Mouse (Mus musculus) liver, embryonic 12.5 days (tissue): ENCODE results near the gene 9430015G10Rik. TPM values are rescaled to one million over a fixed set of nuclear protein-coding genes. Genes with fewer than 3 reads are reported as not detected.
A peak's percentile ranks its signal among the peaks of the same experiment; 100 is the strongest.

Experiments
- ATAC-seq: fragments of 200-750 bp; cut with Nextera tagmentation; 2 replicates; pipeline ENCODE4 v1.8.0; 2017; ENCODE audit warnings: moderate number of reproducible peaks, mild to moderate bottlenecking, moderate library complexity
- H3K27ac ChIP-seq: fragments of 300-500 bp; sonication (generic); 2 replicates; pipeline ENCODE4 v1.5.1; 2016; ENCODE audit warnings: mild to moderate bottlenecking
- H3K27me3 ChIP-seq: fragments of 300-500 bp; sonication (generic); replicated peaks from 2 replicates; pipeline ENCODE4 v1.6.1; 2016; ENCODE audit warnings: mild to moderate bottlenecking, moderate library complexity
- H3K36me3 ChIP-seq: fragments of 300-500 bp; sonication (generic); 2 replicates; pipeline ENCODE4 v1.6.1; 2016; ENCODE audit warnings: mild to moderate bottlenecking, moderate library complexity
- H3K4me1 ChIP-seq: fragments of 300-500 bp; sonication (generic); 2 replicates; pipeline ENCODE4 v1.6.1; 2016
- H3K4me2 ChIP-seq: fragments of 300-500 bp; sonication (generic); 2 replicates; pipeline ENCODE4 v1.6.1; 2016; ENCODE audit warnings: mild to moderate bottlenecking, moderate library complexity
- H3K4me3 ChIP-seq: fragments of 300-500 bp; sonication (generic); 2 replicates; pipeline ENCODE4 v1.5.1; 2016; ENCODE audit warnings: mild to moderate bottlenecking, moderate library complexity
- H3K9ac ChIP-seq: fragments of 300-500 bp; sonication (generic); 2 replicates; pipeline ENCODE4 v1.6.1; 2016; ENCODE audit warnings: mild to moderate bottlenecking, moderate library complexity
- H3K9me3 ChIP-seq: fragments of 300-500 bp; sonication (generic); replicated peaks from 2 replicates; pipeline ENCODE4 v1.6.1; 2016; ENCODE audit warnings: mild to moderate bottlenecking, moderate library complexity
- WGBS: fragments of 180-500 bp; shearing (Covaris S2); methylation state at CpG from one replicate; pipeline ENCODE4 v1.1.7; 2016; ENCODE audit not compliant: insufficient replicate concordance; 5-methylcytosine and 5-hydroxymethylcytosine counted together
- polyA plus RNA-seq: library from polyadenylated mRNA; unstranded; fragments of >200 nt; fragmentation: Nextera tagmentation; extraction: Ambion mirVana; gene quantifications from 2 replicates; pipeline ENCODE4 v1.2.1, GENCODE M21; 2016

9430015G10Rik gene
- polyA plus RNA-seq, 1 experiment from 2014 or later, result 19.6 TPM

DNA sequence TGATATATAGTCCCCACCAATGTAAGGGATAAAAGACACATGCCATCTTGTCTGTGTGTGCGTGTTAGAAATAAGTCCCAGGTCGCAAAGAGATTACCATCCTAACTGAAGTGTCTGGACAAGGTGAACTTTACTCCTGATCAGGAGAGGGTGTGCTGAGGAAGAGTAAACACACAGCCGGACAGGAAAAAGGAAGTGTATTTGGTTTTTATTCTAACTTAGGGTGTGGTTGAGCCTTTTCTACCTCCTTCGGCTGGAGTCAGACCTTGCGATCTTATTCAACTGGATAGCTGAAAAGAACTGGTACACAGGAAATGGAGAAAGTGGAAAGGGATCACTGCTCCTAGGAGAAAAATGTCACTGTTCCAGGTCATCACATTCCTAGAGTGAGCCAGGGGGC is 9.3 kb upstream of the 9430015G10Rik start:
- H3K27me3 ChIP-seq, result no peaks in the 10 kb centered on the region; the same call in 1 of the 2 replicates
- 0 out of 2 replicates have a peak, but pooled peaks cover 5% of the 10 kb centered on the region for H3K4me1 ChIP-seq
- H3K4me2 ChIP-seq, result no peak overlapping the region
- WGBS, result 67% methylated on average over 5 of the region's 5 CpGs
- H3K27ac ChIP-seq, result no peak overlapping the region
- no peak for ATAC-seq
- H3K9me3 ChIP-seq, result no peaks in the 10 kb centered on the region
- H3K9ac ChIP-seq, result no peak overlapping the region
- no peaks in the 10 kb centered on the region for H3K36me3 ChIP-seq
- no peak overlapping the region for H3K4me3 ChIP-seq

- H3K27ac ChIP-seq, result no peak overlapping the region
- no peaks in the 10 kb centered on the region; the same call in 1 of the 2 replicates for H3K27me3 ChIP-seq
These were observed 8.3 kb upstream of the 9430015G10Rik start for GRCm38 (mm10) chr4:156101481-156101903.

DNA sequence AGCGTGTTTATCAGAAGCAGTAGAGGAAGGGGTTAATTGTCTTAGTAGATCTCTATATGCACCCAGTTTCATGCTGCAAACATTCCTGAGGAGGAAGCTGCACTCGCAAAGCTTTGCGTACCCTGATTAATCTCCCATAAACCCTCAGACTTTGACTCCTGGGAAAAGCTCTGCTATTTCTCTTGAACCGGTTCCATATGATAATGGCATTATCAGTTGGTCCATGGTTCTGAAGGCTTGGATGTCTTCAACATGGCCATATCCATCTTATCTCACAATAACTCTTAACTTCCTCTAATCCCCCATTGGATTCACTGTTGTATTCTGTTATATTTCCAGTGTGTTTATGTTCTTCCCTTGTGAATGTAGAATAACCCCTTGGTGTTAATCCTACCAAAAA is 6.4 kb upstream of the 9430015G10Rik start:
- ATAC-seq, result no peak
- 51% methylated on average over 4 of the region's 4 CpGs for WGBS

More at GRCm38 (mm10) chr4:156101481-156101903, 8.3 kb upstream of the 9430015G10Rik start:
- H3K4me1 ChIP-seq, result 0 out of 2 replicates have a peak, but pooled peaks cover 5% of the 10 kb centered on the region
- no peak overlapping the region for H3K4me3 ChIP-seq
- H3K9ac ChIP-seq, result no peak overlapping the region
- ATAC-seq, result no peak
- no peak overlapping the region for H3K4me2 ChIP-seq
- H3K9me3 ChIP-seq, result no peaks in the 10 kb centered on the region
- 37% methylated on average over 3 of the region's 3 CpGs for WGBS
- no peaks in the 10 kb centered on the region for H3K36me3 ChIP-seq

DNA sequence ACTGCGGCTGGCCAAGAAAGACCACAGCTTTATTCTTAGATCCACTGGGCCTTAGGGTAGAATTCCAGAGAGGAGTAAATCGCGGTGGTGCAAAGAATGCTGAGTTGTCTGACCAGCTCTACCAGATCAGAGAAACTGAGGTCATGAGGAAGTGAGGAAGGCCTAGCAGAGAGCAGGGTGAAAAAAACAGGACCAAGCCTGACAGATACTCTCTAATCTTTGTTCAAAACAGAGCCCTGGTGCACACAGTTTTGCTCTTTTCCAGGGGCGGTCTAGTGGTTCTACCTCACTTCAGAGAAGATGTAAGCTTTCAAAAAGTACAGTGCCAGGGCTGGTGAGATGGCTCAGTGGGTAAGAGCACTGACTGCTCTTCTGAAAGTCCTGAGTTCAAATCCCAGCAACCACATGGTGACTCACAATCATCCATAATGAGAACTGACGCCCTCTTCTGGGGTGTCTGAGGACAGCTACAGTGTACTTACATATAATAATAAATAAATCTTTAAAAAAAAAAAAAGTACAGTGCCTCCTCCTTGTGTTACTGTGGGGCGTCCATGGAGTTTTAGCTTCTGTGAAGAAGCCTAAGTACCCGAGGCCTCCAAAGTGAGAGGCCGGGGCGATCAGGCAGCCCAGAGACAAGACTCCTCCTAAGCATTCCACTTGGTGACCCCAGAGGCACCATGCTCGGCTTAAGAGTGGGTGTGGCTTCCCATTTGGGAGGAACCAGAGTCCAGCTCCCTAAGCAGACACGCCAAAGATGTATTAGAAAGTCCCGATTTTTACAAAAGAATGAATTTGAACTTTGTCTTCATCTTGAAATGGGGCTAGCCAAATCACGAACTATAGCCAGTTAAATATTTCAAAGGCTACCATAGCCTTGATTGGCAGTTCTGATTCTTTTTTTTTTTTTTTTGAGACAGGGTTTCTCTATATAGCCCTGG is 906 bp upstream of the 9430015G10Rik start:
- peak overlapping the region; percentile 80 for H3K4me3 ChIP-seq
- peaks cover 38% of the 10 kb centered on the region for H3K4me1 ChIP-seq
- no peaks in the 10 kb centered on the region for H3K27me3 ChIP-seq
- WGBS, result 25% methylated on average over 13 of the region's 13 CpGs
- ATAC-seq, result peak; percentile 35; the same call in 1 of the 2 replicates
- peak overlapping the region; percentile 63 for H3K9ac ChIP-seq
- no peaks in the 10 kb centered on the region for H3K9me3 ChIP-seq
- H3K4me2 ChIP-seq, result peak overlapping the region; percentile 70
- H3K36me3 ChIP-seq, result peaks cover 7% of the 10 kb centered on the region; the same call in 1 of the 2 replicates
- H3K27ac ChIP-seq, result peak overlapping the region; percentile 75

More for the DNA sequence above, 6.4 kb upstream of the 9430015G10Rik start:
- no peak overlapping the region for H3K27ac ChIP-seq
- H3K4me2 ChIP-seq, result no peak overlapping the region
- H3K4me3 ChIP-seq, result no peak overlapping the region
- H3K36me3 ChIP-seq, result no peaks in the 10 kb centered on the region
- H3K27me3 ChIP-seq, result no peaks in the 10 kb centered on the region
- H3K9me3 ChIP-seq, result no peaks in the 10 kb centered on the region
- no peak overlapping the region for H3K9ac ChIP-seq
- peaks cover 8% of the 10 kb centered on the region for H3K4me1 ChIP-seq

- Histone ChIP-seq H3K4me1 (peaks cover 17% of the 10 kb centered on the region), H3K9me3 (no peaks in the 10 kb centered on the region), H3K27me3 (no peaks in the 10 kb centered on the region), H3K4me3 (no peak overlapping the region), H3K9ac (no peak overlapping the region), H3K4me2 (no peak overlapping the region), H3K27ac (no peak overlapping the region), H3K36me3 (peaks cover 82% of the 10 kb centered on the region)
- 88% methylated on average over 7 of the region's 7 CpGs for WGBS
- no peak for ATAC-seq
These were observed 14.3 kb downstream of the 9430015G10Rik start for GRCm38 (mm10) chr4:156124077-156124476.

- no peaks in the 10 kb centered on the region for H3K9me3 ChIP-seq
- peaks cover 69% of the 10 kb centered on the region for H3K36me3 ChIP-seq
- H3K4me3 ChIP-seq, result no peak overlapping the region
- peaks cover 17% of the 10 kb centered on the region for H3K4me1 ChIP-seq
- no peaks in the 10 kb centered on the region for H3K27me3 ChIP-seq
- no peak overlapping the region for H3K9ac ChIP-seq
- H3K4me2 ChIP-seq, result no peak overlapping the region
- no peak for ATAC-seq
- WGBS, result 84% methylated on average over 6 of the region's 6 CpGs
- no peak overlapping the region for H3K27ac ChIP-seq
These were observed 15.6 kb downstream of the 9430015G10Rik start for GRCm38 (mm10) chr4:156125393-156125792.

DNA sequence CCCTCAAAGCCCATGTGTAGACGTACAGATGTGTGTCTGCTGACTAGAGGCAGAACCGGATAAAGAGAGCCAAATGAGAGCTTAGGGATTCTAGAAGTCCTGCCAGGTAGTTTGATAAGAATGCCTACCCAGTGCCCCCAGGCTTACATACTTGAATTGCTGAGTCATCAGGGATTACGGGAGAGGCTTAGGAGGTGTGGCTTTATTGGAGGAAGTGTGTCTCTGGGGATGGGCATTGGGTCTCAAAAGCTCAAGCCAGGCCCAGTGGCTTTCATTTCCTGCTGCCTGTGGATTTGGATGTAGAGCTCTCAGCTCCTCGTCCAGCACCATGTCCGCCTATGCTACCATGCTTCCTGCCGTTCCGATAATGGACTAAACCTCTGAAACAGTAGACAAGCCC is 17.1 kb downstream of the 9430015G10Rik start:
- no peak overlapping the region for H3K4me2 ChIP-seq
- peak; percentile 25; the same call in 1 of the 2 replicates for ATAC-seq
- H3K27me3 ChIP-seq, result no peaks in the 10 kb centered on the region
- H3K4me1 ChIP-seq, result peaks cover 17% of the 10 kb centered on the region
- H3K27ac ChIP-seq, result no peak overlapping the region
- no peak overlapping the region for H3K4me3 ChIP-seq
- no peaks in the 10 kb centered on the region for H3K9me3 ChIP-seq
- 0 out of 2 replicates have a peak overlapping the region, but pooled peaks have one; percentile 4 for H3K9ac ChIP-seq
- 71% methylated on average over 7 of the region's 7 CpGs for WGBS
- H3K36me3 ChIP-seq, result peaks cover 55% of the 10 kb centered on the region

DNA sequence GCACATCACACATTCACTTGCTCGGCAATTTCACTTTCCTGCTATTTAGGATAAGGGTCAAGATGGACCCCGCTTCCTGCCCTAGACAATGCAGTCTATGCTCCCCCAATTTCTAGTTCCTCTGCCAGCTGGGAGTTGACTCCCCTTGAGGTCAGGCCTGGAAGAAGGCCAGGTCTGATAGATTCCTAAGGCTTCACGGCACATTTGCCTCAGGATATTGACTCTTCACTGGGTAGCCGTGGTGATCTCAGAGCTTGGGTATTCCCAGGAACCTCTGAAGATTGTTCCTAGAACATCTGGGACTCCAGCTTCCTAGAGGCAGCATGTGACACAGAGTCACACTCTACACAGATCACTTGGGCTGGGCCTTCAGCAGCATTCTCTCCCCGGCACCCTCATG is 19.0 kb downstream of the 9430015G10Rik start:
- WGBS, result 72% methylated on average over 5 of the region's 5 CpGs
- Histone ChIP-seq H3K36me3 (peaks cover 36% of the 10 kb centered on the region), H3K27me3 (no peaks in the 10 kb centered on the region), H3K9ac (no peak overlapping the region), H3K27ac (no peak overlapping the region), H3K4me1 (peaks cover 19% of the 10 kb centered on the region), H3K9me3 (no peaks in the 10 kb centered on the region), H3K4me3 (no peak overlapping the region), H3K4me2 (no peak overlapping the region)
- no peak for ATAC-seq

- peaks cover 10% of the 10 kb centered on the region for H3K4me1 ChIP-seq
These were observed 20.7 kb downstream of the 9430015G10Rik start, which contains the start of gene Rnf223 for GRCm38 (mm10) chr4:156130436-156130835. Rnf223 (plus strand) TSS chr4:156130513.

GRCm38 (mm10) chr4:156130940-156131339 is 21.2 kb downstream of the 9430015G10Rik start:
- no peak overlapping the region for H3K4me3 ChIP-seq
- no peak overlapping the region for H3K9ac ChIP-seq
- H3K4me1 ChIP-seq, result peaks cover 10% of the 10 kb centered on the region
- ATAC-seq, result no peak
- no peak overlapping the region for H3K4me2 ChIP-seq
- H3K36me3 ChIP-seq, result peaks cover 14% of the 10 kb centered on the region
- no peaks in the 10 kb centered on the region for H3K27me3 ChIP-seq
- 71% methylated on average over 10 of the region's 10 CpGs for whole genome bisulfite sequencing
- H3K27ac ChIP-seq, result no peak overlapping the region
- no peaks in the 10 kb centered on the region for H3K9me3 ChIP-seq

More at GRCm38 (mm10) chr4:156130436-156130835, 20.7 kb downstream of the 9430015G10Rik start, which contains the start of gene Rnf223:
- H3K4me3 ChIP-seq, result no peak within 1 kb of the TSS
- H3K27ac ChIP-seq, result no peak within 1 kb of the TSS
- no peak within 1 kb of the TSS for H3K4me2 ChIP-seq
- ATAC-seq, result no peak
- no peaks in the 10 kb centered on the region for H3K9me3 ChIP-seq
- H3K36me3 ChIP-seq, result peaks cover 19% of the 10 kb centered on the region
- no peak within 1 kb of the TSS for H3K9ac ChIP-seq
- no peaks in the 10 kb centered on the region for H3K27me3 ChIP-seq
- 79% methylated on average over 15 of the region's 15 CpGs for WGBS

DNA sequence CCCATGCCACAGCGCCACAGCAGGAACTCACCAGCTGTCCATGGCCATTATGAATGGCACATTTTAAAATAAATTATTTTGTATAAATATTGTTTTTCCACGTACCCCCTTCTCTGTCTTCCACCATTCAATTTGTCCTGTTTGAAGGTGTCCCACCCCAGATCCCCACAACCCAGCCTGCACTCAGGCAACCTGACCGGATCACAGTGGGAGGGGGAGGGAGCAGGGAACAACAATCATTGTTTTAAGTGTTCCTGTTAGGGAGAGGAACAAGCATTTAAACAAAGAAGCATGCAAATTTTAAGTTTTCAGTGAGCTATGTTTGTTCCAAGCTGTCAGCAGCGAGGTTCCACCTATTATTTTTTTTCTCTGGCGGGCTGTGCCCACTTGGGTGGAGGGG is 23.6 kb downstream of the 9430015G10Rik start:
- WGBS, result 57% methylated on average over 5 of the region's 5 CpGs
- ATAC-seq, result no peak
- no peaks in the 10 kb centered on the region for H3K36me3 ChIP-seq
- no peak overlapping the region for H3K9ac ChIP-seq
- H3K4me3 ChIP-seq, result no peak overlapping the region
- H3K4me1 ChIP-seq, result 0 out of 2 replicates have a peak, but pooled peaks cover 2% of the 10 kb centered on the region
- no peaks in the 10 kb centered on the region for H3K27me3 ChIP-seq
- no peak overlapping the region for H3K4me2 ChIP-seq
- H3K27ac ChIP-seq, result no peak overlapping the region
- peaks cover 3% of the 10 kb centered on the region; the same call in 1 of the 2 replicates for H3K9me3 ChIP-seq
